Mouse (Mus musculus) yolk sac, embryonic 10.5 days (tissue): ENCODE data around the gene Nthl1.
"Not testable (repeated sequence)": the region's sequence is repeated elsewhere in the genome, so short reads cannot be mapped to it uniquely, and the experiment has no call there.

Experiments
- DNase-seq: peaks from one replicate; pipeline ENCODE4 v3.0.0-alpha.2; 2017; ENCODE audit warnings: low spot score

Nthl1 gene

GRCm38 (mm10) chr17:24650070-24650616 is 17.7 kb downstream of the Nthl1 start, which contains the start of gene Slc9a3r2:
Slc9a3r2 (minus strand) TSS chr17:24650327.
- DNase-seq = peak; percentile 83

DNA sequence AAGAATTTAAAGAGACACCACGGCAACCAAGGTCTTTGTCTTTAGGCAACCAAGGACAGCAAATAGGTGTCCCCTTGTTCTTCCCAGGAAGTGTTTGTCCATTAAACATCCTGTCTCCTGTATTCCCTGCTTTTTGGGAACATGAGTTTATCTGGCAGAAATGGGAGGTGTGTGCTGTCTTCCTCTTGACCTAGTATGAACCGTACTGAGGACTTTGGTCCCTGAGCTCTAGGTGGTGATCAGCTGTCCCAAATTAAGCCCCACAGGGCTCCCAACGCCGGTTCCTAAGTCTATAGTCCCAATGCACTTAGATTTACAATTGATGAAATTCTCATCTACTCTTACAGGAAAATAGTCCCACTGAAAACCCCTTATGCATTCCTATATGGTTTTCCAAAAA is 18.3 kb downstream of the Nthl1 start:
- no peak for DNase-seq

DNA sequence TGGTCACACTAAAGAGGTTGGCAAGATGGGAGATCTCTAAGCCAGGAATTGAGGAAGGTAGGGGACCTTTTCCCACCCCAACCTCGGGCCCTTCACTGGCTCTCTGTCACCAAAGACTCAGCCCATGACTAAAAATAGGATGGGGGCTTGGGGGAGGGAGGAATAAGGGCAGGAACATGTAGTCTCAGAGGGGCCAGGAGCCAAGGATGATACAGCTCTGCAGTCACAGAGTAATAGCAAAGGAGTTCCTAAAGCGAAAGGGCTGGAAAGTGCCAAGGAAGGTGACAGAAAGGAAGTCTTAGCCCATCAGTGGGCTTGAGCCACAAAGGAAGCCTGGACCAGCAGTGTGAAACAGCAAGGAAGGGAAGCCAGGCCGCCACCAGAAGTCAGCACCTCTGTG is 19.4 kb downstream of the Nthl1 start:
- DNase-seq = no peak

DNA sequence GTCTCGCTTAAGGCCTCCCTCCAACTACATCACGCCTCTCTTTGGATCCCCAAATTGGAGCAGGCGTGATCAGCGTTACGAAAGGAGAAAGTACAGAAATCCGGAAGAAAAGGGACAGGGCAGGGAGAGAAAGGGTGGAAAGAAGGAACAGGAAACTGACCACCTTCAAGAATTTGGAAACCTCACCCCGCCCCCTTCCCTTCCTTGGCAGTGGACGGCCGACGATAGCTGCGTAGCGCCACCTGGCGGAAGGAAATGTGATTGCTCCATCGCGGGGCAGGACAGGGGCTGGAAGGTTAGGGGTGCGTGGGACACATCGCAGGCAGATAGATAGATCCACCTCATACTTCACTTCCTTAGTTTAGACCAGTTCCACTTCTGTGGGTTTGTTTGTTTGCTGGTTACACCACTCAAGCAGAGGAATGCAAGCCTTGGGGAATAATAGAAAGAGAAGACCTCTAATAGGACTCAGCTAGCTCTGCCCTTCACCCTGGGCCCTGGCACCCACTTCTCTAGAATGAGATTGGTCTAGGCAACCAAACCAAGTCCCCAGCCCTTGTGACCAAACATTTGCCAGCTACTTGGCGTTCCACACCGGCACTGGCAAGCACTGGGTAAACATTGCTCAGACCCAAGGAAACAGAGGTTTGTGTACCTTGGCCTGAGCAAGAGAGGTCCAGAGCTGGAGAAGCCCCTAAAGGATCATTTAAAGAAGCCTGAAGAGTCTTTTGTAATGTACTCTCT is 21.7 kb downstream of the Nthl1 start:
- peak; percentile 75 for DNase-seq

DNA sequence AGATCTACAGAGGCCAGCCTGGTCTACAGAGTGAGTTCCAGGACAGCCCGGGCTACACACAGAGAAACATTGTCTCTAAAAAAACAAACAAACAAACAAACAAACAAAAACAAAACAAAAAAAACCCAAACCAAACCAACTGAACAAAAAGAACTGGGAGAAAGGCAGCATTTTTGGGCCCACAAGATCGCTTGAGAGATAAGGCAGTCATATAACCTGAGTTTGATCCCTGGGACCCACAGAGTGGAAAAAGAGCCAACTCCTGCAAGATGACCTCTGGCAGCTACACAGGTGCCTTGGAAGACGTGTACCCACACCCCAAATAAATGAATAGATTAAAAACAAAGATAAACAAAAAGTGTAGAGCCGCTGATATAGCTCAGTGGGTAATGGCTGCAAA is 22.5 kb downstream of the Nthl1 start:
- no peak for DNase-seq

DNA sequence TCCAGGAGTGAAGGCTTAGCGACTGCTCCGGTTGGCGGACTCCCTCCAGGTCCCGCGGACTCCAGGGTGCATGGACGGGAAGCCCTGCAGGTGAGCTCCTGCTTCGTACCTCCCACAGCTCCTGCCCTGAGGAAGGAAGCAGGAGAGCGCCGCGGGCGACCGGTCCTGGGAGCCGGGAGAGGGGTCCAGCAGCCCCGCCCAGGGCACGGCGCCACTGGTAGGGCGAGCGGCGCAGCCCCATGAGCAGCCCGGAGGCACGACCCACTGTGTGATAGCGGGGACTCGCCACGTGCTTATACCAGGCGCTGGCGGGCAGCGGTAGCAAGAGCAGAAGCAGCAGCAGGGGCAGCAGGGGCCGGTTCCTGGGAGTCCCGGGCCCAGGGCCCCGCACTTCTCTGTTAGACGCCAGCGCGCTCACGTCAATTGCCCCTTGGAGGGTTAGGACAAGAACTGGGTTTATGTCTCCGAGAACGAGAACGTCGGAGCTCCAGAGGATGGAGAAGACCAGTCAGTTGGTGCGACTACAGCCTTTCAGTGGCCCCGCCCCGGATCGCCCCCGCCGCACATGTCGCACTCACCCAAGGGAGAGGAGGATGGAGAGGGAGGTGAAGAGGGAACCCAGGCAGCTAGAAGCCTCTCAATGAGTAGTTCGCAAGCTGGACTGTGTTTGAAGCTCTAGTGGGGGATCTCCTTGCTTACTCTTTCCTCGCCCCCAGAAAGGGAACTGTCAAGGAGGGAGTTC is 25.7 kb downstream of the Nthl1 start, which contains the start of gene Npw:
TSS of gene Npw (minus strand) at position 441 of the 742 bp plus-strand sequence.
- no peak for DNase-seq

GRCm38 (mm10) chr17:24667011-24667410 is 34.5 kb downstream of the Nthl1 start:
- DNase-seq = not testable (repeated sequence)

DNA sequence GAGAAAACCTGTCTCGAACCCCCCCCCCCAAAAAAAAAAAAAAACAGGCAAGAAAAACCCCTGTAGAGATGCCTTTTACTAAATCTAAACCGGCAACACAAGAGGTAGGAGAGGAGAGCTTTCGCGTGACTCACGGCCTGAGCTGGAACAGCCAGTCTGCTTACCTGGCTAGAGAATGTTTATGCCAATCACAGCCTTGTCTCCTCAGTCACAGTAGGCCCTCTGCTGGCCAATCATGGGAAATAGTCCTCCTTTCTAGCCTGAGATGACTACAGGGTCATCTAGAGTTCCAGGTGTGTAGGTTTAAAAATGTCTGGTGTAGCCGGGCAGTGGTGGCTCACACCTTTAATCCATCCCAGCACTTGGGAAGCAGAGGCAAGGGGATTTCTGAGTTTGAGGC is 34.9 kb downstream of the Nthl1 start:
- peak; percentile 55 for DNase-seq

GRCm38 (mm10) chr17:24669214-24669544 is 36.7 kb downstream of the Nthl1 start:
- DNase-seq = not testable (repeated sequence)

- peak; percentile 90 for DNase-seq
Measured at GRCm38 (mm10) chr17:24669545-24670245, 37.2 kb downstream of the Nthl1 start, which contains the start of gene Zfp598. Zfp598 (plus strand) TSS chr17:24669687.

- no peak for DNase-seq
Measured at GRCm38 (mm10) chr17:24670246-24670844, 37.9 kb downstream of the Nthl1 start.

DNA sequence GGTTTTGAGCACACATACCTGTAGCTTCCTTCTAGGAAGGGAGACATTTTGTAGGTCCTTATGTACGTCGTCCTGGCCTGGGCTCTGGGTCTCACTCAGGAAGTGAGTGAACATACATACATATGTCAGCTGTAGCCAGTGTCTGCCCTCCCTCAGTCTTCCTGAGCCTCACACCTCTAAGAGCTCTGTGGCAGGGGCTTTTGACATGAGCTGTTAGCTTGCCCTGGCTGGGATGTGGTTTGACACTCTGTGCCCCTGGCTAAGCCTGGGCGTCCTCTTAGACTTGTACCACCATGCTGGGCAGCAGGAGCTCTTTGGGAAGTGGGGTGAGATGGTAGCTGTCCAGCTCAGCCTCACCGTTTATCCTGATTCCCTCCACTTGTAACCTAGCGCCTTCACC is 38.9 kb downstream of the Nthl1 start:
- DNase-seq = no peak

DNA sequence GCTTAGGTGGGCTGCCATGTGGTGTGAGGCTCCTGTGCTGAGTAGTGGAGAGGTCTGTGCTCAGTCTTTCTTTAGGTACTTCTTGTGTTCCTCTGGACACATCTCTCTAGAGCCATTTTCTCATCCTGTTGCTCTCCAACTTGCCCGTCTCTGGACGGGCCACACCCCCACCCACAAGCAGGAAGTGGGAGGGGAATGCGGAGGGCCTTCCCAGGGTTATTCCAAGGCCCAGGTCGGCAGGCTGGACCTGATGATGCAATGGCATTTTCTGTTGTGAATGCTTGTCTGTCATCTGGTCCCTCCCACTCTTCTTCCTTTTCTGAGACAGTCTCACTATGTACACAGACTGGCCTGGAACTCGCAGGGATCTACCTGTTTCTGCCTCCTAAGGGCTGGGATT is 39.7 kb downstream of the Nthl1 start:
- DNase-seq = peak; percentile 85

GRCm38 (mm10) chr17:24674277-24674676 is 41.8 kb downstream of the Nthl1 start:
- no peak for DNase-seq

GRCm38 (mm10) chr17:24676187-24676586 is 43.7 kb downstream of the Nthl1 start:
- no peak for DNase-seq

DNA sequence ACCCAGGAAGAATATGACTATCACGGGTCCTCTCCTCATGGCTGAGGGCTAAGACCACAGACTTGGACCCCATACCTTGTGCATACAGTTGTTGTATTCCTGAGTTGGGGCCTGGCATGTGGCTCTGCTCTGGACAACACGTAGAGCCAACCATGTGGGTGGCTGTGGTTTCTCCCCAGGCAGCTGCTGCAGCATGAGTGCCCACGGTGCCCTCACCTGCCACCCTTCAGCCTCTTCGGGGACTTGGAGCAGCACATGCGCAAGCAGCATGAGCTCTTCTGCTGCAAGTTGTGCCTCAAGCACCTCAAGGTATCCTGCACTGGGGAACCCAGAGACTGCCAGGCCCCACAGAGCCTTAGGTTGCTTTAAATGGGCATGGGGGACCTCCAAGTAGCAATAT is 44.4 kb downstream of the Nthl1 start:
- no peak for DNase-seq

- no peak for DNase-seq
Measured at GRCm38 (mm10) chr17:24677500-24678080, 45.1 kb downstream of the Nthl1 start.

DNA sequence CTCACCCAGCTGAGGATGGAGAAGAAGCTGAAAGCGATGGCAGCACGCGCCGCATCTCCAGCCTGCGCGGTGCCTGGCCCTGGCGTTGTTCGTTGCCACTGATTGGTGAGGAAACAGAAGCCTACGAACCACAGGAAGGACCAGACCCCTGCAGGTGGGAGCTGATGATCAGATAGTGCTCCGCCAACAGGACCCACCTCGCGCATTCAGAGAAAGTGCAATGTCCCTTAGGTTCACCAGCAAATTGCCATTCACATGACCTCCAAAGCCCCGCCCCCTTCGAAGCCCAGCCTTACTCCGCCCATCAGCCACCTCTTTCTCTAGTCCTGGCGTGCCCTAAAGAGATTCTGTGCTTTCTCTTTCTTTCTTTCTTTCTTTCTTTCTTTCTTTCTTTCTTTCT is 54.0 kb downstream of the Nthl1 start:
- DNase-seq = peak; percentile 78

GRCm38 (mm10) chr17:24687146-24687595 is 54.7 kb downstream of the Nthl1 start:
- peak; percentile 71 for DNase-seq

DNA sequence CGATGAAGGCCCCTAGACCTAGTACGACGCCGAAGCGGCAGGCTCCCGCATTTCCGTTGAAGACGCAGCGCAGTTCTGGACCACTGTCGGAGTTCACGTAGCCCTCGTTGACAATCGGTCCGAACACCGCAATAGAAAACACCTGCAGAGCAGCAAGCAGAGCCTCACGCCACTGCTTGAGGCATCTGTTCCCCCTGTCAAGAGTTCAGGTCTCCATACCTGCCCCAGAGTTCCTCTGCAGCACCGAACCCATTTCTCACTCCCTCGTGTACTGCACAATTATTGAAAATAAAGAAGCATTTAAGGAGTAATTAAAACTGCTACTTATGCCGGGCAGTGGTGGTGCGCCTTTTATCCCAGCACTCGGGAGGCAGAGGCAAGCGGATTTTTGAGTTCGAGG is 55.1 kb downstream of the Nthl1 start:
- DNase-seq = no peak
